Mouse (Mus musculus) adrenal gland, adult 18-20 months (tissue): ENCODE results near the gene Serinc2. TPM values are rescaled to one million over a fixed set of nuclear protein-coding genes. Genes with fewer than 3 reads are reported as not detected.

Source experiments
- DNase-seq, 2 experiments: peaks; one replicate each; pipeline ENCODE4 v3.0.0; 2021 to 2022; ENCODE audit warnings: low spot score in 2 of 2
- long read RNA-seq, 2 experiments: library from polyadenylated mRNA; stranded (forward); transcript quantifications; one replicate each; pipeline ENCODE4 v2.0.0; 2021
- total RNA-seq, 2 experiments: library from RNA; stranded (reverse); gene quantifications; 1 replicate in 1 of 2; 2 replicates in 1 of 2; pipeline ENCODE4 v1.2.3; 2021

Gene Serinc2
- 1 to 10 TPM; 1.7 to 2.8 TPM for total RNA-seq
- long read RNA-seq, experiment 1, partial matches to known transcripts, result 0 of 2 reads
- long read RNA-seq, experiment 1, other reads (novel, unspliced or antisense), result 0 of 2 reads
- long read RNA-seq, experiment 2, partial matches to known transcripts, result 0 of 4 reads
- long read RNA-seq, experiment 2, other reads (novel, unspliced or antisense), result 1 of 4 reads

GRCm38 (mm10) chr4:130279105-130279504 lies at the start of gene Serinc2:
Gene Serinc2, minus strand, starts transcription at chr4:130279205.
- no peak for DNase-seq

GRCm38 (mm10) chr4:130327366-130327765 lies 48.4 kb upstream of the Serinc2 start:
- DNase-seq, result no peak

GRCm38 (mm10) chr4:130325446-130325845 lies 46.4 kb upstream of the Serinc2 start:
- DNase-seq, result no peak

GRCm38 (mm10) chr4:130323607-130324006 lies 44.6 kb upstream of the Serinc2 start:
- DNase-seq, result no peak

GRCm38 (mm10) chr4:130323165-130323564 lies 44.2 kb upstream of the Serinc2 start:
- no peak for DNase-seq

GRCm38 (mm10) chr4:130322567-130322966 lies 43.6 kb upstream of the Serinc2 start:
- DNase-seq, result no peak

- no peak for DNase-seq
Measured at GRCm38 (mm10) chr4:130321640-130322039, 42.6 kb upstream of the Serinc2 start.

GRCm38 (mm10) chr4:130319564-130319963 lies 40.6 kb upstream of the Serinc2 start:
- DNase-seq, result no peak

GRCm38 (mm10) chr4:130318122-130318521 lies 39.1 kb upstream of the Serinc2 start:
- no peak for DNase-seq

GRCm38 (mm10) chr4:130316691-130317090 lies 37.7 kb upstream of the Serinc2 start:
- DNase-seq, result no peak

- DNase-seq, result peak; percentile 71 to 74
Measured at GRCm38 (mm10) chr4:130315771-130316527, 36.9 kb upstream of the Serinc2 start.

GRCm38 (mm10) chr4:130313552-130313951 lies 34.5 kb upstream of the Serinc2 start:
- no peak for DNase-seq

- peak in 1 of 2 experiments; percentile 13 for DNase-seq
Measured at GRCm38 (mm10) chr4:130312526-130312925, 33.5 kb upstream of the Serinc2 start.

GRCm38 (mm10) chr4:130309254-130309653 lies 30.2 kb upstream of the Serinc2 start:
- DNase-seq, result peak in 1 of 2 experiments; percentile 17

- DNase-seq, result peak in 1 of 2 experiments; percentile 36
Measured at GRCm38 (mm10) chr4:130308231-130309081, 29.5 kb upstream of the Serinc2 start, which contains the start of the genes Fabp3 and Gm10570. Gene Fabp3, plus strand, starts transcription at chr4:130308595. Gene Gm10570, minus strand, starts transcription at chr4:130308674.

- peak; percentile 24 to 30 for DNase-seq
Measured at GRCm38 (mm10) chr4:130307851-130308230, 28.8 kb upstream of the Serinc2 start.

- DNase-seq, result no peak
Measured at GRCm38 (mm10) chr4:130306796-130307630, 28.0 kb upstream of the Serinc2 start.

- DNase-seq, result no peak
Measured at GRCm38 (mm10) chr4:130304746-130305145, 25.7 kb upstream of the Serinc2 start.

GRCm38 (mm10) chr4:130302285-130302870 lies 23.4 kb upstream of the Serinc2 start:
- DNase-seq, result no peak

GRCm38 (mm10) chr4:130299629-130300018 lies 20.6 kb upstream of the Serinc2 start:
- DNase-seq, result no peak
